Mouse (Mus musculus): Measurements from ENCODE around the gene Iqsec1. TPM values are rescaled to one million over a fixed set of nuclear protein-coding genes. Genes with fewer than 3 reads are reported as not detected.
A peak's percentile ranks its signal among the peaks of the same experiment; 100 is the strongest.

Gene Iqsec1
- total and polyA plus RNA-seq, 2 experiments from 2014 or later, result 29.0 to 175 TPM

DNA sequence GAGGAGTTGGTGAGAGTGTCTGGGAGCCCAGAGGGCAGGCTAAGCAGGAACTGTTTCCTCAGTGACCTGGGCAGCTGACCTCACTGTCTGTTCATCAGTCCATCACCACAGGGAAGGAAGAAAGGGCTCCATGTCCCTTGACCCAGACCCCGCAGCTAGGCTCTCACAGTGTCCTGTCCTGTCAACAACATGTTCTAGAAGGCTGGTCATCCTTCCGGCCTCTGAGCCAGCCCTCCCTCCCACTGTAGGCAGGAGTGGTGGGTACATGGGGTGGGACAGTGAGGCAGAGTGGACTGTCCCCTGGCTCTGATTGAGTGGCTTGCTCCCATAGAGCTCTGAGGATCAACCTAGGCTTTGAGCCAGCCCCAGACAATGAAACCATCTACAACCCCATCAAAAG, 284.7 kb downstream of the Iqsec1 start:
- Histone ChIP-seq H3K36me3 (ENCODE audit: insufficient read depth, low read length) (no peaks in the 10 kb centered on the region), H3K27me3 (ENCODE audit: insufficient read depth, low read length) (no peaks in the 10 kb centered on the region), H3K4me3 (ENCODE audit: low read length) (no peak overlapping the region), H3K4me1 (ENCODE audit: insufficient read depth, low read length) (peaks cover 61% of the 10 kb centered on the region), H3K9me3 (ENCODE audit: low read length) (no peaks in the 10 kb centered on the region), H3K27ac (peak overlapping the region; percentile 59; the same call in 1 of the 2 replicates), H3K9ac (replicated peaks; ENCODE audit: low read length) (no peak overlapping the region), H3K4me2 (ENCODE audit: low read depth, low read length) (no peak overlapping the region)
- no peak for ATAC-seq
- 37% methylated on average over 2 of the region's 2 CpGs for WGBS
- TF ChIP-seq CTCF (IDR thresholded peaks at IDR 0.05; ENCODE audit: low read depth), result no peak
- no peak for DNase-seq (ENCODE audit: low spot score)

DNA sequence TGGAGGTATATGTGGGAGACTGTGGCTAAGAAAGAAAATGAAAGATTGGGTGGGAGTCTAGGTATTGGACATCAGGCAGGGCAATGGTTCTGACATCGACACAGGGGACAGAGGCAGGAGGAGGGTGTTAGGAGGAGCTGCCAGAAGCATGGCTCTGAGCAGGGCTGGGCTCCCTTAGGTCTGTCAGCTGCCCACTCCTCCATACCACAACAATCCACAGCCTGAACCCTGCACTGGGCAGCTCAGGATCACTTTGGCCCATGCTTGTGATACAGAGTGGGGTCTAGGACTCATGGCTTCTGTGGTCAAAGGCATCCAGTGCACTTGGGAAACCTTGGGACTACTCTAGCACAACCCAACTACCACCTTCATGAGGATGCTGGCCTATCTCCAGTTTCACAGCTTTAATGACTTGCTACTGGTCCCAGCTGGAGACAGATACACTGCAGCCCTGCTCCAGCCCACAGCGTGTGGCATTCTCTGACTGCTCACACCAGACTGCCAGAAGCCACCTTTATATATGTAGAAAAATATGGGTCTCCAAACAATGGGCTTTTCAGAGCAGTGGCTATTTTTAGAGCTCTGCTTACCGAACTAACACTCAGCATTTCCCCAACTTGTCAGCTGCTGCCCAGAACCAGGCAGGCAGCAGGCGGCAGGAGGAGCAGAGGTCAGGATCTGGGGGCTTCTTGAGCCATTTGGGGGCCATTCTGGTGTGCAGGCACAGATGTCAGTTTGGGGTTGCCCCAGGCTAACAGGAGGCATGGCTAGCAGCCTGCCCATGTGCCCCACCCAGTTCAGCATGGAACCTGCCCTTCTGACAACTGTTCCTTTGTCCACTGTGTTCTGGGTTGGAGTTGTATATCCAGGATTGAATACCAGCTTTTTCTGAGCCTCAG, 285.4 kb downstream of the Iqsec1 start:
- H3K27me3 ChIP-seq (ENCODE audit: insufficient read depth, low read length), result no peaks in the 10 kb centered on the region
- H3K4me1 ChIP-seq (ENCODE audit: insufficient read depth, low read length), result peaks cover 65% of the 10 kb centered on the region
- H3K9me3 ChIP-seq (ENCODE audit: low read length), result no peaks in the 10 kb centered on the region
- H3K36me3 ChIP-seq (ENCODE audit: insufficient read depth, low read length), result no peaks in the 10 kb centered on the region
- H3K4me3 ChIP-seq (ENCODE audit: low read length), result no peak overlapping the region
- no peak overlapping the region for H3K4me2 ChIP-seq (ENCODE audit: low read depth, low read length)
- no peak overlapping the region for H3K9ac ChIP-seq (replicated peaks; ENCODE audit: low read length)
- ATAC-seq (no peak), DNase-seq (ENCODE audit: low spot score) (peak; percentile 41)
- no peak for TF ChIP-seq CTCF (IDR thresholded peaks at IDR 0.05; ENCODE audit: low read depth)
- 14% methylated on average over 4 of the region's 4 CpGs for WGBS
- peak overlapping the region; percentile 59 for H3K27ac ChIP-seq

DNA sequence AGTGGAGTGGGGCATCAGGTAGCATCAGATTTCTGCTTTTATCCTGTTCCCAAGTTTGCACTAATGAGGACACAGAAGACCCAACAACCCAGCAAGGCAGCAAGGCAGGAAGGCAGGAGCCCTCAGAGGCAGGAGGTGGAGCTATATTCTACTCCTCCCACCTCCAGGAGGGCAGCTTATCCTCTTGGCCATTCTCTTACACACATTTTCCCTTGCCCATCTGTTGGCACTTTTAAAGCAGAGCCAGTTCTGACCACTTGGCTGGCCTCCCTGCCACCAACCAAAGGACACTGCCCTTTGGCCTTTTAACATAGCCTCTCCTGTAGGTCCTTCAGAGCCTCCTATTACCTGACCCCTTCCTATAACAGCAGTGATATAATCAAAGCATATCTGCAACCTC, 286.3 kb downstream of the Iqsec1 start:
- H3K4me3 ChIP-seq (ENCODE audit: low read length), result no peak overlapping the region
- H3K27ac ChIP-seq, result peak overlapping the region; percentile 59; the same call in 1 of the 2 replicates
- H3K4me2 ChIP-seq (ENCODE audit: low read depth, low read length), result no peak overlapping the region
- H3K9ac ChIP-seq (replicated peaks; ENCODE audit: low read length), result no peak overlapping the region
- peaks cover 59% of the 10 kb centered on the region for H3K4me1 ChIP-seq (ENCODE audit: insufficient read depth, low read length)
- DNase-seq (ENCODE audit: low spot score) (no peak), ATAC-seq (no peak)
- no peaks in the 10 kb centered on the region for H3K27me3 ChIP-seq (ENCODE audit: insufficient read depth, low read length)
- H3K9me3 ChIP-seq (ENCODE audit: low read length), result no peaks in the 10 kb centered on the region
- TF ChIP-seq CTCF (IDR thresholded peaks at IDR 0.05; ENCODE audit: low read depth), result no peak
- no peaks in the 10 kb centered on the region for H3K36me3 ChIP-seq (ENCODE audit: insufficient read depth, low read length)

DNA sequence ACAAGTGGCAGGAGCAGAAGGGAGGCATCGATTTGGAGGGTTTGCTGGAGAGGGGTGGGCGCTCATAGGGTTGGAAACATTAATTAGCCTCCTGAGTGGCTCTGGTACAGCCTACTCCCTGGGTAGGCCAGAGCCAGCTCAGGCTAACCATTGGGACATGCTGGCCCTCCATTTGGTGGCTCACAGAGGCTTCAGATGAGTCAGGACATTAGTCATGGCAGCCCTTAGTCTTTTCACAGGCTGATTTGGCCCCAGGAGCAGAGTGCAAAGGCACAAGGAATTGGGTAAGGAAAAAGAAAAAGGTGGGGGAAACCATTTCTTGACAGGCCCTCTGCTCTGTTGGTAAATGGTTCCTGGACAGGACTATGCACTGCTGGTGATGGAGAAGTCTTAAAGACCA, 287.1 kb downstream of the Iqsec1 start:
- no peak overlapping the region for H3K9ac ChIP-seq (replicated peaks; ENCODE audit: low read length)
- H3K9me3 ChIP-seq (ENCODE audit: low read length), result no peaks in the 10 kb centered on the region
- no peak for TF ChIP-seq CTCF (IDR thresholded peaks at IDR 0.05; ENCODE audit: low read depth)
- H3K4me1 ChIP-seq (ENCODE audit: insufficient read depth, low read length), result peaks cover 53% of the 10 kb centered on the region
- H3K27me3 ChIP-seq (ENCODE audit: insufficient read depth, low read length), result no peaks in the 10 kb centered on the region
- ATAC-seq, result no peak
- no peak overlapping the region for H3K27ac ChIP-seq
- H3K36me3 ChIP-seq (ENCODE audit: insufficient read depth, low read length), result no peaks in the 10 kb centered on the region
- H3K4me3 ChIP-seq (ENCODE audit: low read length), result no peak overlapping the region
- H3K4me2 ChIP-seq (ENCODE audit: low read depth, low read length), result no peak overlapping the region
- no peak for DNase-seq (ENCODE audit: low spot score)
- 70% methylated on average over 2 of the region's 2 CpGs for WGBS

DNA sequence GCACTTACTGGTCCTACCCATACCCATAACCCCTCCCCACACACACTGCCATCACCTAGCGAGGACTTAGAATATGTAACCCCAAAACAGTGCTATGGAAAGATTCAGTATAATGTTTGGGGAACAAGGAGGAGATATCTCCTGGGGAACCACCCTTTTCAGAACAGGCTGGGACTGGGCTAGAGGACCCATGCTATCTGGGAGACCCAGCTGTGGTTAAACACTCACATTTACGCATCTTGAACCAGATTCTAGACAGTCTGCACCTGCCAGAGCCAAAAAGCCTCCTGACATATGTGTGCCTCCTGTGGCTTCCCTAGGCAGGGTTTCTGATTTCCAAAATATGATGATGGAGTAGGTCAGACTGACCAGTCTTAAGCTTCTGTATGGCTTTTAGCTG, 287.7 kb downstream of the Iqsec1 start:
- 79% methylated on average over 2 of the region's 2 CpGs for WGBS
- DNase-seq (ENCODE audit: low spot score) (no peak), ATAC-seq (no peak)
- H3K4me3 ChIP-seq (ENCODE audit: low read length), result no peak overlapping the region
- no peak overlapping the region for H3K9ac ChIP-seq (replicated peaks; ENCODE audit: low read length)
- no peaks in the 10 kb centered on the region for H3K9me3 ChIP-seq (ENCODE audit: low read length)
- H3K36me3 ChIP-seq (ENCODE audit: insufficient read depth, low read length), result no peaks in the 10 kb centered on the region
- no peak overlapping the region for H3K27ac ChIP-seq
- TF ChIP-seq CTCF (IDR thresholded peaks at IDR 0.05; ENCODE audit: low read depth), result no peak
- no peaks in the 10 kb centered on the region for H3K27me3 ChIP-seq (ENCODE audit: insufficient read depth, low read length)
- no peak overlapping the region for H3K4me2 ChIP-seq (ENCODE audit: low read depth, low read length)
- peaks cover 57% of the 10 kb centered on the region for H3K4me1 ChIP-seq (ENCODE audit: insufficient read depth, low read length)

DNA sequence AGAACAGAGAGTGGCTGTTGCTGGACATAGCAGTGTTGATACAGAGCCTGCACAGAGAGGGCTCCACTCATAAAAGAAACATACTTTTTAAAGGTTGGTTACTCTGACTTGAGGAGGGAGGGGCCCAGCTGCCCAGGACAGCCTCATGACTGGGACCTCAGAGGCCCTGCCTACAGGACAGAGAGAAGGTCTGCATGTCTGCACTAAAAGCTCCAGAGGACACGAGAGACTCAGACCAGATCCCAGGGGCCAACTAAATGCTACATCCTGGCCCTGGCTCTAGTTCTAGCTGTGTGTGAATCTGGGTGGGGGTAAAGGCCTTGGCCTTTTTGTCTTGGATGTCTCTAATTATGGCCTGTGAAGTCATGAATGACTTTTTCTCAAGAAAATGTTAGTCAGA, 288.4 kb downstream of the Iqsec1 start:
- Histone ChIP-seq H3K27ac (peak overlapping the region; percentile 20; the same call in 1 of the 2 replicates), H3K36me3 (ENCODE audit: insufficient read depth, low read length) (no peaks in the 10 kb centered on the region), H3K9ac (replicated peaks; ENCODE audit: low read length) (no peak overlapping the region), H3K27me3 (ENCODE audit: insufficient read depth, low read length) (no peaks in the 10 kb centered on the region), H3K4me3 (ENCODE audit: low read length) (no peak overlapping the region), H3K4me2 (ENCODE audit: low read depth, low read length) (no peak overlapping the region), H3K9me3 (ENCODE audit: low read length) (no peaks in the 10 kb centered on the region), H3K4me1 (ENCODE audit: insufficient read depth, low read length) (peaks cover 57% of the 10 kb centered on the region)
- 81% methylated on average over 1 of the region's 1 CpGs for WGBS
- TF ChIP-seq CTCF (IDR thresholded peaks at IDR 0.05; ENCODE audit: low read depth), result peak; percentile 0
- ATAC-seq (no peak), DNase-seq (ENCODE audit: low spot score) (no peak)

DNA sequence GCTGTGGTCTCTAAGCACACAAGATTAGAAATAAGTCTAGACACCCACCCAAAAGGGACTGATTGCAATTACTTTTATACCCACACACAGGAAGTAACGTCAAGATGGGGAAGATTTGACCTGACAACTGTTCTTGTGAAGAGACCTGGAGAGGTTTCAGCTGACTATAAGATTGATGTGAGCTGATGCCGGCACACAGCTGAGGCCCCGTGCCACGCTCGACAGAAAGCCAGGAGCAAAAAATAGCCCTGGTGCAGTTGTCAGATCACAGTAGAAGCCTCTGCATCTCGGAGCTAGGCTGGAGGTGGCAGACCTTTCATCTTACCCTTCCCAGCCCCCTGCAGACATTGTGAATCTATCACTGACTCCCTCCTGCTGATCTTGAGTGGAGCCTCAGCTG, 289.6 kb downstream of the Iqsec1 start:
- no peak for ATAC-seq
- TF ChIP-seq CTCF (IDR thresholded peaks at IDR 0.05; ENCODE audit: low read depth), result no peak
- 17% methylated on average over 6 of the region's 6 CpGs for WGBS

More for the DNA sequence above, 289.6 kb downstream of the Iqsec1 start:
- H3K4me1 ChIP-seq (ENCODE audit: insufficient read depth, low read length), result peaks cover 45% of the 10 kb centered on the region
- no peak overlapping the region for H3K4me3 ChIP-seq (ENCODE audit: low read length)
- DNase-seq (ENCODE audit: low spot score), result no peak
- H3K9me3 ChIP-seq (ENCODE audit: low read length), result no peaks in the 10 kb centered on the region
- peak overlapping the region; percentile 48; the same call in 1 of the 2 replicates for H3K27ac ChIP-seq
- H3K27me3 ChIP-seq (ENCODE audit: insufficient read depth, low read length), result no peaks in the 10 kb centered on the region
- peaks cover 9% of the 10 kb centered on the region; the same call in 1 of the 2 replicates for H3K36me3 ChIP-seq (ENCODE audit: insufficient read depth, low read length)
- no peak overlapping the region for H3K4me2 ChIP-seq (ENCODE audit: low read depth, low read length)
- H3K9ac ChIP-seq (replicated peaks; ENCODE audit: low read length), result no peak overlapping the region

Data from hindbrain, postnatal 0 days (tissue).